Mouse (Mus musculus) MEL (cell line): ENCODE results near the gene Fndc5. TPM values are rescaled to one million over a fixed set of nuclear protein-coding genes. Genes with fewer than 3 reads are reported as not detected.

Source experiments
- DNase-seq: peaks from one replicate; pipeline ENCODE4 v3.0.0; 2011; ENCODE audit warnings: low read depth, low spot score
- H3K27ac ChIP-seq: 2 replicates; pipeline ENCODE4 v1.5.1; 2012; ENCODE audit warnings: low read depth, mild to moderate bottlenecking, control low read depth, low read length, moderate library complexity; ENCODE audit not compliant: control insufficient read depth
- H3K27me3 ChIP-seq, 2 experiments: fragments of 150-350 bp in 1 of 2; sonication (generic) in 1 of 2; 2 replicates each; pipeline ENCODE4 v1.6.1; 2012; ENCODE audit warnings: low read length in 2 of 2, mild to moderate bottlenecking in 2 of 2, improper control_type of control experiment in 1 of 2, moderate library complexity in 1 of 2; ENCODE audit not compliant: insufficient read depth in 2 of 2, control insufficient read depth in 1 of 2
- H3K36me3 ChIP-seq, 2 experiments: 2 replicates each; pipeline ENCODE4 v1.6.1; 2012 to 2014; ENCODE audit warnings: low read length in 2 of 2, improper control_type of control experiment in 1 of 2, inconsistent platforms in 1 of 2, mild to moderate bottlenecking in 1 of 2; ENCODE audit not compliant: insufficient read depth in 2 of 2, control insufficient read depth in 1 of 2
- H3K4me1 ChIP-seq, 2 experiments: fragments of 150-350 bp in 1 of 2; sonication (generic) in 1 of 2; 2 replicates each; pipeline ENCODE4 v1.6.1; 2012; ENCODE audit warnings: low read length in 2 of 2, improper control_type of control experiment in 1 of 2, mild to moderate bottlenecking in 1 of 2; ENCODE audit not compliant: insufficient read depth in 2 of 2, control insufficient read depth in 1 of 2
- H3K4me3 ChIP-seq, 2 experiments: fragments of 150-350 bp in 1 of 2; sonication (generic) in 1 of 2; 2 replicates each; pipeline ENCODE4 v1.5.1; 2012; ENCODE audit warnings: low read depth in 2 of 2, low read length in 2 of 2, mild to moderate bottlenecking in 2 of 2, moderate library complexity in 2 of 2, control low read depth in 1 of 2, improper control_type of control experiment in 1 of 2; ENCODE audit not compliant: control insufficient read depth in 1 of 2, insufficient read depth in 1 of 2
- H3K79me2 ChIP-seq: 2 replicates; pipeline ENCODE4 v1.6.1; 2012; ENCODE audit warnings: mild to moderate bottlenecking, low read length, moderate library complexity; ENCODE audit not compliant: control insufficient read depth, poor library complexity, insufficient read depth
- H3K9ac ChIP-seq: 2 replicates; pipeline ENCODE4 v1.6.1; 2012; ENCODE audit warnings: low read depth, mild to moderate bottlenecking, control low read depth, low read length, moderate library complexity; ENCODE audit not compliant: control insufficient read depth, poor library complexity, severe bottlenecking
- H3K9me3 ChIP-seq: fragments of 150-350 bp; sonication (generic); replicated peaks from 2 replicates; pipeline ENCODE4 v1.6.1; 2012; ENCODE audit warnings: mild to moderate bottlenecking, low read length, improper control_type of control experiment, moderate library complexity; ENCODE audit not compliant: insufficient read depth
- BHLHE40 ChIP-seq: IDR thresholded peaks from 2 replicates; pipeline ENCODE4 v1.6.1; 2012; ENCODE audit warnings: low read depth, mild to moderate bottlenecking, inconsistent platforms, low read length, improper control_type of control experiment, borderline replicate concordance
- CHD1 ChIP-seq: IDR thresholded peaks from 2 replicates; pipeline ENCODE4 v1.6.1; 2012; ENCODE audit warnings: low read depth, mild to moderate bottlenecking, inconsistent platforms, low read length, improper control_type of control experiment
- CHD2 ChIP-seq: IDR thresholded peaks from 2 replicates; pipeline ENCODE4 v1.6.1; 2011; ENCODE audit warnings: low read length, improper control_type of control experiment
- CTCF ChIP-seq, 3 experiments: IDR thresholded peaks in 2 of 3; conservative IDR thresholded peaks in 1 of 3; 2 replicates each; pipeline ENCODE4 v1.5.1; 2011 to 2012; ENCODE audit warnings: low read length in 3 of 3, low read depth in 2 of 3, mild to moderate bottlenecking in 2 of 3, improper control_type of control experiment in 1 of 3, inconsistent platforms in 1 of 3, mixed read lengths in 1 of 3, moderate library complexity in 1 of 3; ENCODE audit not compliant: control insufficient read depth in 1 of 3, insufficient read depth in 1 of 3, poor library complexity in 1 of 3, severe bottlenecking in 1 of 3
- ELF1 ChIP-seq: IDR thresholded peaks from 2 replicates; pipeline ENCODE4 v1.6.1; 2014; ENCODE audit warnings: low read depth, mild to moderate bottlenecking, inconsistent platforms, low read length, improper control_type of control experiment, moderate library complexity
- EP300 ChIP-seq, 2 experiments: IDR thresholded peaks; 2 replicates each; pipeline ENCODE4 v1.6.1; 2011; ENCODE audit warnings: improper control_type of control experiment in 2 of 2, low read length in 2 of 2, low read depth in 1 of 2, mild to moderate bottlenecking in 1 of 2
- GABPA ChIP-seq: IDR thresholded peaks from 2 replicates; pipeline ENCODE4 v1.6.1; 2012; ENCODE audit warnings: low read depth, mild to moderate bottlenecking, inconsistent platforms, low read length, improper control_type of control experiment, moderate library complexity
- HCFC1 ChIP-seq: IDR thresholded peaks from 2 replicates; pipeline ENCODE4 v1.6.1; 2012; ENCODE audit warnings: low read depth, mild to moderate bottlenecking, inconsistent platforms, low read length, improper control_type of control experiment, moderate library complexity
- KAT2A ChIP-seq: conservative IDR thresholded peaks from 2 replicates; pipeline ENCODE4 v1.6.1; 2012; ENCODE audit warnings: low read depth, low read length, improper control_type of control experiment, inconsistent platforms
- MAFK ChIP-seq: IDR thresholded peaks from 2 replicates; pipeline ENCODE4 v1.6.1; 2011; ENCODE audit warnings: low read depth, mild to moderate bottlenecking, low read length, improper control_type of control experiment, borderline replicate concordance
- MAX ChIP-seq: IDR thresholded peaks from 2 replicates; pipeline ENCODE4 v1.6.1; 2011; ENCODE audit warnings: low read length, improper control_type of control experiment
- MAZ ChIP-seq: IDR thresholded peaks from 2 replicates; pipeline ENCODE4 v1.6.1; 2012; ENCODE audit warnings: low read depth, mild to moderate bottlenecking, inconsistent platforms, low read length, improper control_type of control experiment
- MEF2A ChIP-seq: IDR thresholded peaks from 2 replicates; pipeline ENCODE4 v1.6.1; 2014; ENCODE audit warnings: low read depth, mild to moderate bottlenecking, inconsistent platforms, low read length, improper control_type of control experiment; ENCODE audit not compliant: poor library complexity, insufficient replicate concordance, severe bottlenecking; ENCODE audit errors: extremely low read depth
- MYB ChIP-seq: IDR thresholded peaks from 2 replicates; pipeline ENCODE4 v1.6.1; 2011; ENCODE audit warnings: mild to moderate bottlenecking, low read depth, low read length, improper control_type of control experiment
- MYC ChIP-seq: IDR thresholded peaks from 2 replicates; pipeline ENCODE4 v1.6.1; 2011; ENCODE audit warnings: low read depth, mild to moderate bottlenecking, low read length, improper control_type of control experiment, moderate library complexity
- NRF1 ChIP-seq: IDR thresholded peaks from 2 replicates; pipeline ENCODE4 v1.6.1; 2014; ENCODE audit warnings: low read depth, mild to moderate bottlenecking, inconsistent platforms, low read length, improper control_type of control experiment, moderate library complexity; ENCODE audit not compliant: poor library complexity, insufficient read depth, severe bottlenecking
- POLR2AphosphoS2 ChIP-seq: IDR thresholded peaks from 2 replicates; pipeline ENCODE4 v1.6.1; 2011; ENCODE audit warnings: low read length, improper control_type of control experiment
- POLR2AphosphoS5 ChIP-seq: IDR thresholded peaks from 2 replicates; pipeline ENCODE4 v1.6.1; 2012; ENCODE audit warnings: low read depth, borderline replicate concordance, mild to moderate bottlenecking, inconsistent platforms, low read length, moderate library complexity, mixed read lengths
- RAD21 ChIP-seq: IDR thresholded peaks from 2 replicates; pipeline ENCODE4 v1.6.1; 2011; ENCODE audit warnings: mild to moderate bottlenecking, low read depth, low read length, improper control_type of control experiment
- RCOR1 ChIP-seq: IDR thresholded peaks from 2 replicates; pipeline ENCODE4 v1.6.1; 2012; ENCODE audit warnings: low read depth, mild to moderate bottlenecking, inconsistent platforms, low read length, improper control_type of control experiment
- SIN3A ChIP-seq: IDR thresholded peaks from 2 replicates; pipeline ENCODE4 v1.6.1; 2012; ENCODE audit warnings: low read length, improper control_type of control experiment, inconsistent platforms
- SMC3 ChIP-seq: IDR thresholded peaks from 2 replicates; pipeline ENCODE4 v1.6.1; 2011; ENCODE audit warnings: low read depth, low read length, improper control_type of control experiment
- TBP ChIP-seq: IDR thresholded peaks from 2 replicates; pipeline ENCODE4 v1.8.0; 2011; ENCODE audit warnings: low read depth, low read length, improper control_type of control experiment
- UBTF ChIP-seq: IDR thresholded peaks from 2 replicates; pipeline ENCODE4 v1.6.1; 2012; ENCODE audit warnings: low read depth, mild to moderate bottlenecking, inconsistent platforms, low read length, improper control_type of control experiment, moderate library complexity, borderline replicate concordance; ENCODE audit not compliant: insufficient read depth
- USF1 ChIP-seq: IDR thresholded peaks from 2 replicates; pipeline ENCODE4 v1.6.1; 2014; ENCODE audit warnings: low read depth, mild to moderate bottlenecking, inconsistent platforms, low read length, improper control_type of control experiment, moderate library complexity
- USF2 ChIP-seq, 2 experiments: IDR thresholded peaks; 2 replicates each; pipeline ENCODE4 v1.6.1; 2011 to 2012; ENCODE audit warnings: improper control_type of control experiment in 2 of 2, low read length in 2 of 2, borderline replicate concordance in 1 of 2, inconsistent platforms in 1 of 2, low read depth in 1 of 2, mild to moderate bottlenecking in 1 of 2; ENCODE audit not compliant: insufficient read depth in 1 of 2
- ZMIZ1 ChIP-seq: IDR thresholded peaks from 2 replicates; pipeline ENCODE4 v1.6.1; 2012; ENCODE audit warnings: low read depth, mild to moderate bottlenecking, inconsistent platforms, low read length, improper control_type of control experiment, moderate library complexity
- polyA plus RNA-seq, 2 experiments: library from polyadenylated mRNA; stranded (reverse) in 1 of 2; unstranded in 1 of 2; fragments of >175 nt in 1 of 2; fragments of >200 nt in 1 of 2; gene quantifications; 2 replicates each; pipeline versions ENCODE4 v1.2.1 to v1.2.4; 2012; ENCODE audit warnings: low replicate concordance in 2 of 2, low read depth in 1 of 2; ENCODE audit not compliant: insufficient read length in 2 of 2, insufficient read depth in 1 of 2, missing spikeins in 1 of 2
- total RNA-seq: library from RNA; depleted of rRNA; stranded (reverse); fragments of 300-350 nt; gene quantifications from 2 replicates; pipeline ENCODE4 v1.2.3, GENCODE M21; 2012

The Fndc5 gene
- total and polyA plus RNA-seq, 3 experiments: 15.8 to 123 (median 35.9) TPM

GRCm38 (mm10) chr4:129124652-129125146 is 12.1 kb upstream of the Fndc5 start:
- no peak for TF ChIP-seq MAFK
- TF ChIP-seq SIN3A: no peak
- no peak for TF ChIP-seq ELF1
- no peak for TF ChIP-seq KAT2A
- TF ChIP-seq RCOR1: no peak
- no peak for TF ChIP-seq USF1
- TF ChIP-seq UBTF: no peak
- TF ChIP-seq CHD1: no peak
- no peak for TF ChIP-seq USF2 (IDR thresholded peaks at IDR 0.05; ENCODE audit: borderline replicate concordance in 1 of 2, insufficient read depth in 1 of 2, low read depth in 1 of 2, low read length in 2 of 2)
- no peak for TF ChIP-seq ZMIZ1
- no peak for TF ChIP-seq CTCF (IDR thresholded peaks at IDR 0.05 in 2 of 3, conservative IDR thresholded peaks at IDR 0.05 in 1 of 3; ENCODE audit: control insufficient read depth in 1 of 3, insufficient read depth in 1 of 3, low read depth in 2 of 3, low read length in 3 of 3, poor library complexity in 1 of 3, severe bottlenecking in 1 of 3)
- no peak for DNase-seq
- Histone ChIP-seq H3K79me2 (no peaks in the 10 kb centered on the region; the same call in 1 of the 2 replicates), H3K9ac (no peak overlapping the region), H3K9me3 (no peaks in the 10 kb centered on the region), H3K36me3 (peaks cover 0 to 3% of the 10 kb centered on the region in 2 experiments; a peak in 1 of 4 replicates), H3K4me1 (peaks cover 5 to 17% of the 10 kb centered on the region in 2 experiments; a peak in 3 of 4 replicates), H3K4me3 (no peak overlapping the region), H3K27ac (no peak overlapping the region), H3K27me3 (0 out of 4 replicates have a peak, but pooled peaks cover 0 to under 1% of the 10 kb centered on the region in 2 experiments)

- no peaks in the 10 kb centered on the region for H3K9me3 ChIP-seq
- peak; percentile 67 for DNase-seq
- peaks cover 6 to 17% of the 10 kb centered on the region in 2 experiments; a peak in 3 of 4 replicates for H3K4me1 ChIP-seq
- H3K4me3 ChIP-seq: peak overlapping the region; percentile 53 to 58; a peak in 3 of 4 replicates
- no peaks in the 10 kb centered on the region; the same call in 1 of the 2 replicates for H3K79me2 ChIP-seq
- peak overlapping the region; percentile 33 for H3K27ac ChIP-seq
- no peaks in the 10 kb centered on the region for H3K27me3 ChIP-seq
- H3K36me3 ChIP-seq: peaks cover 0 to 3% of the 10 kb centered on the region in 2 experiments; a peak in 1 of 4 replicates
- H3K9ac ChIP-seq: peak overlapping the region; percentile 48
- TF ChIP-seq BHLHE40 (no peak), MAX (no peak; the same call in 1 of the 2 replicates), EP300 (IDR thresholded peaks at IDR 0.05; ENCODE audit: low read depth in 1 of 2, low read length in 2 of 2) (no peak; a peak in 1 of 4 replicates), USF1 (peak; percentile 80), HCFC1 (no peak), MYB (no peak), MYC (no peak), SMC3 (no peak), CHD2 (no peak), TBP (no peak), MEF2A (no peak), UBTF (no peak), POLR2AphosphoS2 (no peak), MAZ (no peak), CTCF (IDR thresholded peaks at IDR 0.05 in 2 of 3, conservative IDR thresholded peaks at IDR 0.05 in 1 of 3; ENCODE audit: control insufficient read depth in 1 of 3, insufficient read depth in 1 of 3, low read depth in 2 of 3, low read length in 3 of 3, poor library complexity in 1 of 3, severe bottlenecking in 1 of 3) (no peak), KAT2A (no peak), USF2 (IDR thresholded peaks at IDR 0.05; ENCODE audit: borderline replicate concordance in 1 of 2, insufficient read depth in 1 of 2, low read depth in 1 of 2, low read length in 2 of 2) (no peak), GABPA (no peak), POLR2AphosphoS5 (no peak), RAD21 (no peak), ELF1 (0 out of 2 replicates have a peak, but pooled peaks have one; percentile 33), ZMIZ1 (no peak), NRF1 (no peak)
Observed at GRCm38 (mm10) chr4:129125736-129126451, 10.9 kb upstream of the Fndc5 start.
